Mouse (Mus musculus): ENCODE data around the gene Nol9. TPM values are rescaled to one million over a fixed set of nuclear protein-coding genes. Genes with fewer than 3 reads are reported as not detected.

The Nol9 gene
- 71.0 and 71.7 TPM in 2 replicates for polyA plus RNA-seq (2011; ENCODE audit: insufficient read depth, insufficient read length, low read depth, missing spikeins)

DNA sequence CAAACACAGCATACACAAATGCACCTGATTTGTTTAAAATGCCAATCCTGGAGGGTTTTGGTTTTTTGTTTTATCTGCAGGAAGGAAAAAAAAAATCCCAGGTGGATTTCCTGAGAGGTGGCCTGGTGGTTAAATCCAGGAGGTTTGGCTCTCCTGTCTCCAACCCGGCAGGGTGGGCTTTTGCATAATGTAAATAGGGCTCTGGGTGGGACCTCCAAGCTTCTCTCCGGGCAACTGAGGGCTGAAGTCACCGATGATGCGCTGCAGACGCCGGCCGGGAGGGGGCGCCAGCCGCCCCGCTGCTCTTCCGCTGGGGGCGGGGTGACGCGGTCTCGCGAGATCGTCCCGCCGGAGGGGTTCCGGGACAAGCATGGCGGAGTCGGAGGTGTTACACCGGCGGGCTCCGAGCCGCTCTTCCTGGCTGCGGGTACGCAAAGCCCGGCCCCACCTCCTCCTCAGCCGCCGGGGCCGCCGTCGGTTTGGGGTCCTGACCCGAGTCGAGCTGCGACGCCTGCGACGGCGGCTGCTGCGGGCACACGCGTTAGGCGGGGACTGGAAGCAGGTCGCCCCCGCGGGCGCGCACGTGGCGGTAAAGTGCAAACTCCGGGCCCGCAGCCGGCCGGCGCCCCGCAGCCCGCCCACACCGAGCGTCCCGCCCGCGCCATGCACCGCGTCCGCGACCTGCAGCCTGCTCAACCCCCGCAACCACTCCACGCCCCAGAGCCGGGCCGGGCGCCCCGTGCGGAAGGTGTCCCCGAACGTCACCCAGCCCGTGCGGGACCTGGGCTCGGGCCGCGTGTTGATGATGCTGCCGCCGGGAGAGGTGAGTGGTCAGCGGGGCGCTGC lies at the start of gene Nol9:
Gene Nol9 (plus strand): TSS at position 337 of the 846 bp plus-strand sequence.
- Histone ChIP-seq H3K27ac (ENCODE audit: insufficient read depth, low read length) (peak within 1 kb of the TSS; percentile 63), H3K9ac (ENCODE audit: low read depth, poor library complexity, severe bottlenecking) (peak within 1 kb of the TSS; percentile 92), H3K36me3 (ENCODE audit: control insufficient read depth, insufficient read depth, low read length, poor library complexity, severe bottlenecking) (peaks cover 24% of the 10 kb centered on the region), H3K27me3 (ENCODE audit: control insufficient read depth, insufficient read depth, low read length, poor library complexity, severe bottlenecking) (no peaks in the 10 kb centered on the region), H3K4me1 (ENCODE audit: control insufficient read depth, insufficient read depth, low read length) (peaks cover 10% of the 10 kb centered on the region), H3K9me3 (replicated peaks; ENCODE audit: control insufficient read depth, insufficient read depth, low read length, poor library complexity, severe bottlenecking) (no peaks in the 10 kb centered on the region), H3K4me3 (ENCODE audit: low read depth, low read length) (peak within 1 kb of the TSS; percentile 92)
- TF ChIP-seq EP300 (IDR thresholded peaks at IDR 0.05; ENCODE audit: insufficient read depth, low read depth, low read length) = no peak
- no peak for TF ChIP-seq POLR2A (IDR thresholded peaks at IDR 0.05; ENCODE audit: insufficient read depth, low read length)
- peak; percentile 82 for TF ChIP-seq CTCF (IDR thresholded peaks at IDR 0.05; ENCODE audit: low read depth, low read length)

DNA sequence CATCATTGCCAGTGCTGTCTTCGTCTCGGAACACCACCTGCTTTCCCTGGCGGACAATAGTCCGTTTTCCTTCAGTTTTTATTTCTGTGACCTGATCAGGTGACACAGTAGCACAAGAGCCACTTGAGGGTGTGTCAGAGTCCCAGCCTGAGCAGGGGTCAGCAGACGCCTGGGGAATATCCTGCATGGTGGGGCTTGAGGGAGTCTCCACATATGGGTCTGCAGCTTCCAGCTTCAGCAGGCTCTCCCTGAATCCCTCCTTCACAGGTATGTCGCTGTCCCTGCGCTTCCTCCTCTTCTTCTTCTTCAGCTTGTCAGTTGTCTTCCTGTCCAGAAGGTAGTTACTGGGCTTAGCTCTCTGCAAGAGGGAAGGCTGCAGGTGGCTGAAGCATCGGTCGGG lies 47.0 kb upstream of the Nol9 start:
- Histone ChIP-seq H3K4me1 (ENCODE audit: control insufficient read depth, insufficient read depth, low read length) (peaks cover 5% of the 10 kb centered on the region), H3K27ac (ENCODE audit: insufficient read depth, low read length) (no peak overlapping the region), H3K9me3 (replicated peaks; ENCODE audit: control insufficient read depth, insufficient read depth, low read length, poor library complexity, severe bottlenecking) (no peaks in the 10 kb centered on the region), H3K36me3 (ENCODE audit: control insufficient read depth, insufficient read depth, low read length, poor library complexity, severe bottlenecking) (peaks cover 22% of the 10 kb centered on the region), H3K9ac (ENCODE audit: low read depth, poor library complexity, severe bottlenecking) (no peak overlapping the region), H3K27me3 (ENCODE audit: control insufficient read depth, insufficient read depth, low read length, poor library complexity, severe bottlenecking) (no peaks in the 10 kb centered on the region; the same call in 1 of the 2 replicates), H3K4me3 (ENCODE audit: low read depth, low read length) (no peak overlapping the region)
- TF ChIP-seq EP300 (IDR thresholded peaks at IDR 0.05; ENCODE audit: insufficient read depth, low read depth, low read length) = no peak
- no peak for TF ChIP-seq CTCF (IDR thresholded peaks at IDR 0.05; ENCODE audit: low read depth, low read length)
- TF ChIP-seq POLR2A (IDR thresholded peaks at IDR 0.05; ENCODE audit: insufficient read depth, low read length) = no peak

DNA sequence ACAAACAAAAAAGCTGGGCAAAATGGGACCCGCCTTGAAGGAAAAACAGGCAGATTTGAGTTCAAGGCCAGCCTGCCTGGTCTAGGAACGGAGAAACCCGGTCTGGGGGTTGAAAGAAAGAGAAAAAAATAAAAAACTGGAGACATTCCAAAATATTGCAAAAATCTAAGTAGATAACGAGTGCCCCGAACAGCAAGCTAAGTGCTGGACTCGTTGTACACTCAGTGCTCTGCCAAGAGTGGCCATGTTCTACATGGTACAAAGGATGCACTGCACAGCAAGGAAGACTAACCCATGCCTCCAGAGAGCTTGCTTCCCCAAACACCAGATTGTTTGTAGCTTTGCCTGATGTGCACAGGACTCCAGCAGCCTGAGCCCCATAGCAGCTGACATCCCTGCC lies 46.1 kb upstream of the Nol9 start:
- H3K4me3 ChIP-seq (ENCODE audit: low read depth, low read length) = no peak overlapping the region
- no peak overlapping the region for H3K9ac ChIP-seq (ENCODE audit: low read depth, poor library complexity, severe bottlenecking)
- H3K4me1 ChIP-seq (ENCODE audit: control insufficient read depth, insufficient read depth, low read length) = peaks cover 4% of the 10 kb centered on the region
- no peaks in the 10 kb centered on the region; the same call in 1 of the 2 replicates for H3K27me3 ChIP-seq (ENCODE audit: control insufficient read depth, insufficient read depth, low read length, poor library complexity, severe bottlenecking)
- no peaks in the 10 kb centered on the region for H3K9me3 ChIP-seq (replicated peaks; ENCODE audit: control insufficient read depth, insufficient read depth, low read length, poor library complexity, severe bottlenecking)
- no peak overlapping the region for H3K27ac ChIP-seq (ENCODE audit: insufficient read depth, low read length)
- TF ChIP-seq EP300 (IDR thresholded peaks at IDR 0.05; ENCODE audit: insufficient read depth, low read depth, low read length) (no peak), POLR2A (IDR thresholded peaks at IDR 0.05; ENCODE audit: insufficient read depth, low read length) (no peak), CTCF (IDR thresholded peaks at IDR 0.05; ENCODE audit: low read depth, low read length) (no peak)
- H3K36me3 ChIP-seq (ENCODE audit: control insufficient read depth, insufficient read depth, low read length, poor library complexity, severe bottlenecking) = peaks cover 22% of the 10 kb centered on the region

DNA sequence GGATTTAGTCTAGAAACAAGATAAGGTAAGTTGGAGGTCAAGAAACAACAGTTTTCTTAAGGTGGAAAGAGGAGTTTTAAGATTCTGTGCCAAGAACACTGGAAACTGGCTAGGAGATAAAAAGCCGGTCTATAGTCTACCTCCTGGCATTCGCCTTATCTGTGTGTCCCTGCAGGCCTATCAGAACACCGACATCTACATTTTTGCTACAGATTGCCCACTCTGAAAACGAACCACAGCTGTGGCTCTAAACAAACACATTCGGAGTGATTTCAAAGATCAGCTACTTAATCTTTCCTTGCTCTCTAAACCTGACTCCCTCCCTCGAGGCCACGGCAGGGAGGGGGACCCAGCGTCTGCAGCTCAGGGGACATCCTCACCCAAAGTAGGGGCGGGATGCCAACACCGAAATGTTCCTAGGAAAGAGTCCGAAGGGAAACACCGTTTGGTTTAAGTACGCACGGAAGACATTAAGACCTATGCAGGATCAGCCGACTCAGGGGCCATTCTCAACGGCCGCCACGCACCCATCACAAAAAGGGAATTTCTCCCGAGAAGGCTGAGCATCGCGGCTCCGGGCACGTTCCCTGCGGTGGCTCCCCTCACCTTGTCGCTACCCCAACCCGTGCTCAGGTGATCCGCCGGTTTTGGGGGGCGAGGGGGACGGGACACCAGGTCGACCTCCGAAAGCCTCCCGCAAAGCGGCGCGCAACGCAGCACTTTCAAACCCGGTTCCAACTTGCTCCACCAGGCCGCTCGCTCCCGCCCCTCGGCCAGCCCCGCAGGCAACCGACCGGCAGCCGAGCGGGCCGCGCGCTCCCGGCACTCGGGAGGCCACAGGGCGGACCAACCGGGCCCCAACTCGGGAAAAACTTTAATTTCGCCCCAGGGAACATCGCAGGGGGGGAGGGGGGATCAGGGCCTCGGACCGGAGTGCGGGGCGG lies 44.6 kb upstream of the Nol9 start:
- Histone ChIP-seq H3K4me3 (ENCODE audit: low read depth, low read length) (peak overlapping the region; percentile 96), H3K9me3 (replicated peaks; ENCODE audit: control insufficient read depth, insufficient read depth, low read length, poor library complexity, severe bottlenecking) (no peaks in the 10 kb centered on the region), H3K27ac (ENCODE audit: insufficient read depth, low read length) (no peak overlapping the region)

DNA sequence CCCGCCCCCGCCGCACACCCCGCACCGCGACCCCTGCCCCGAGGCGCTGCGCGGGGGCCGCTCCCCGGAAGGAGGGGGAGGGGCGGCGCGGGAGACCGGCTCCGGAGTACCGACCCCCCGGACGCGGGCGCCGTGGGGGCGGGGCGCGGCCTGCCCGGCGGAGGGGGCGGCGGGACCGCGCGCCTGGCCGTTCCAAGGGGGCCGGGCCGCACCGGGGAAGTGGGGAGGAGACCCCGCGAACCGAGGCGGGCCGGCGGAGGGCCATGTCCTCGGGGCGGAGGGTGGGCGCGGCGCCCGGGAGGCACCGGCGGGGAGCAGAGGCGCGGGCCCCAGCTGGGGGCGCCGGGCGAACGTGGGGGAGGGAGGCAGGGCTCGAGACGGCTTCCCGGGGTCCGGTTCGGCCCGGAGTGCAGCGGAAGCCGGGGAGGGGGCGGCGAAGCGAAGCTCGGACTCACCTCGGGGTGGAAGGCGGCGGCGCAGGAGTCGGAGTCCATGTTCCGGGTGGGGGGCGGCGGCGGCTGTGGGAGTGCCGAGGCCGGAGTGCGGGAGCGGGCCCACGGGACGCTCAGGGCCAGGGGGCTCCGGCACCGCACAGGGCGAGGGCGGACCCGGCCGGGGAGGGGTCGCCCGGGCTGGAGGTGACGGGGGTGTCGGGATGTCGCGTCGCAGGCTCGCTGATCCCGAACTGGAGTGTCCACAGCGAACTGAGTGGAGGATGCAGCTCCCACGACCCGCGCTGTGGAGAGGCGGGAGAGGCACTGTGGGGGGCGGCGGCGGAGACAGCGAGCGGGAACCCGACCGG lies 43.5 kb upstream of the Nol9 start:
- Histone ChIP-seq H3K4me1 (ENCODE audit: control insufficient read depth, insufficient read depth, low read length) (peaks cover under 1% of the 10 kb centered on the region), H3K27me3 (ENCODE audit: control insufficient read depth, insufficient read depth, low read length, poor library complexity, severe bottlenecking) (no peaks in the 10 kb centered on the region; the same call in 1 of the 2 replicates), H3K4me3 (ENCODE audit: low read depth, low read length) (peak overlapping the region; percentile 96), H3K36me3 (ENCODE audit: control insufficient read depth, insufficient read depth, low read length, poor library complexity, severe bottlenecking) (peaks cover 22% of the 10 kb centered on the region), H3K9ac (ENCODE audit: low read depth, poor library complexity, severe bottlenecking) (peak overlapping the region; percentile 96), H3K9me3 (replicated peaks; ENCODE audit: control insufficient read depth, insufficient read depth, low read length, poor library complexity, severe bottlenecking) (no peaks in the 10 kb centered on the region), H3K27ac (ENCODE audit: insufficient read depth, low read length) (no peak overlapping the region)
- TF ChIP-seq POLR2A (IDR thresholded peaks at IDR 0.05; ENCODE audit: insufficient read depth, low read length) = peak; percentile 25
- TF ChIP-seq CTCF (IDR thresholded peaks at IDR 0.05; ENCODE audit: low read depth, low read length) = no peak

More for the DNA sequence above, 44.6 kb upstream of the Nol9 start:
- H3K36me3 ChIP-seq (ENCODE audit: control insufficient read depth, insufficient read depth, low read length, poor library complexity, severe bottlenecking) = peaks cover 22% of the 10 kb centered on the region
- TF ChIP-seq POLR2A (IDR thresholded peaks at IDR 0.05; ENCODE audit: insufficient read depth, low read length) (no peak), EP300 (IDR thresholded peaks at IDR 0.05; ENCODE audit: insufficient read depth, low read depth, low read length) (no peak), CTCF (IDR thresholded peaks at IDR 0.05; ENCODE audit: low read depth, low read length) (no peak)
- H3K9ac ChIP-seq (ENCODE audit: low read depth, poor library complexity, severe bottlenecking) = peak overlapping the region; percentile 96
- H3K4me1 ChIP-seq (ENCODE audit: control insufficient read depth, insufficient read depth, low read length) = peaks cover 4% of the 10 kb centered on the region
- no peaks in the 10 kb centered on the region; the same call in 1 of the 2 replicates for H3K27me3 ChIP-seq (ENCODE audit: control insufficient read depth, insufficient read depth, low read length, poor library complexity, severe bottlenecking)

All from ES-Bruce4 (cell line).